Mouse (Mus musculus) lung, embryonic 14.5 days (tissue): Measurements from ENCODE around the gene Lcn10. TPM values are rescaled to one million over a fixed set of nuclear protein-coding genes. Genes with fewer than 3 reads are reported as not detected.
A peak's percentile ranks its signal among the peaks of the same experiment; 100 is the strongest.
"Not testable (repeated sequence)": the region's sequence is repeated elsewhere in the genome, so short reads cannot be mapped to it uniquely, and the experiment has no call there.

Experiments
- ATAC-seq: fragments of 200-750 bp; cut with Nextera tagmentation; 2 replicates; pipeline ENCODE4 v1.8.0; 2017; ENCODE audit warnings: mild to moderate bottlenecking, moderate TSS enrichment, moderate library complexity; ENCODE audit not compliant: insufficient read depth
- DNase-seq: peaks from one replicate; pipeline ENCODE4 v3.0.0-alpha.2; 2015
- H3K27ac ChIP-seq: fragments of 300-500 bp; sonication (generic); 2 replicates; pipeline ENCODE4 v1.5.1; 2014; ENCODE audit warnings: low read depth, mild to moderate bottlenecking, moderate library complexity
- H3K27me3 ChIP-seq: fragments of 300-500 bp; sonication (generic); 2 replicates; pipeline ENCODE4 v1.6.1; 2014; ENCODE audit warnings: low read length, control low read depth; ENCODE audit not compliant: insufficient read depth
- H3K36me3 ChIP-seq: fragments of 300-500 bp; sonication (generic); 2 replicates; pipeline ENCODE4 v1.6.1; 2014; ENCODE audit warnings: control low read depth; ENCODE audit not compliant: insufficient read depth
- H3K4me1 ChIP-seq: fragments of 300-500 bp; sonication (generic); 2 replicates; pipeline ENCODE4 v1.6.1; 2014; ENCODE audit warnings: antibody characterized with exemption, control low read depth; ENCODE audit not compliant: insufficient read depth
- H3K4me2 ChIP-seq: fragments of 300-500 bp; sonication (generic); 2 replicates; pipeline ENCODE4 v1.6.1; 2014; ENCODE audit warnings: mild to moderate bottlenecking
- H3K4me3 ChIP-seq: fragments of 300-500 bp; sonication (generic); 2 replicates; pipeline ENCODE4 v1.5.1; 2014; ENCODE audit warnings: low read depth, low read length
- H3K9ac ChIP-seq: fragments of 300-500 bp; sonication (generic); 2 replicates; pipeline ENCODE4 v1.6.1; 2014
- H3K9me3 ChIP-seq: fragments of 300-500 bp; sonication (generic); 2 replicates; pipeline ENCODE4 v1.6.1; 2016; ENCODE audit warnings: low read depth, low read length, control low read depth
- CTCF ChIP-seq: IDR thresholded peaks from 2 replicates; pipeline ENCODE4 v1.5.1; 2016; ENCODE audit warnings: antibody characterized with exemption, low read depth
- WGBS: fragments of 180-500 bp; shearing (Covaris S2); extraction: QIAGEN DNeasy Blood & Tissue Kit; methylation state at CpG from one replicate; pipeline ENCODE4 v1.1.7; 2014; 5-methylcytosine and 5-hydroxymethylcytosine counted together
- polyA plus RNA-seq: library from polyadenylated mRNA; unstranded; fragments of >200 nt; fragmentation: Nextera tagmentation; extraction: Ambion mirVana; gene quantifications from 2 replicates; pipeline ENCODE4 v1.2.1, GENCODE M21; 2014

Lcn10 gene
- polyA plus RNA-seq, 1 experiment from 2014 or later, result not detected

GRCm38 (mm10) chr2:25676486-25676885 lies 6.0 kb upstream of the Lcn10 start, which contains the start of gene Lcn6:
Gene Lcn6, plus strand, starts transcription at chr2:25676786.
- H3K4me1 ChIP-seq, result no peaks in the 10 kb centered on the region
- DNase-seq (no peak), ATAC-seq (no peak)
- WGBS, result 86% methylated on average over 3 of the region's 3 CpGs
- H3K4me3 ChIP-seq, result no peak within 1 kb of the TSS
- H3K9me3 ChIP-seq, result no peaks in the 10 kb centered on the region
- no peak for TF ChIP-seq CTCF
- no peaks in the 10 kb centered on the region for H3K27me3 ChIP-seq
- no peaks in the 10 kb centered on the region for H3K36me3 ChIP-seq
- no peak within 1 kb of the TSS for H3K27ac ChIP-seq
- no peak within 1 kb of the TSS for H3K9ac ChIP-seq
- no peak within 1 kb of the TSS for H3K4me2 ChIP-seq

DNA sequence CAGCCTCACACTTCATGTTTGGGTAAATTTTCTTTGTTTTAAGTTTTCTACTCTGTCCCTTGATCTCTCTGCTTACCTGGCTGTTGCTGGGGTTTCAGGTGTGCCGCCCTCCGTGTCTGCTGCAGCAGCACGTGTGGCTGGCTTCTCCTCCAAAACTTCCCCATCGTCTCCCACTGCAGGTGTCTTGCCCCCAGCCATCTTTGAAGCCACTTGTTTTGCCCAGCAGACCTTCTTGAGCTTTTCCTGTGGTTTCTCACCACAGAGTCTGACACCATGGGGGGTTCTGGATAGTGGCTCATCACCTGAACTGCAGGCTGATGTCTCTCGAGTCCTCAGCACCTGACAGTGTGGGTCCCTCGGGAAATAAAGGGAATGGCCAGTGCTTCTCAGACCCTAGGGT lies 3.0 kb upstream of the Lcn10 start:
- Histone ChIP-seq H3K9me3 (no peaks in the 10 kb centered on the region), H3K4me1 (no peaks in the 10 kb centered on the region), H3K27ac (no peak overlapping the region), H3K27me3 (no peaks in the 10 kb centered on the region), H3K9ac (no peak overlapping the region), H3K36me3 (no peaks in the 10 kb centered on the region), H3K4me3 (no peak overlapping the region), H3K4me2 (no peak overlapping the region)
- ATAC-seq, result no peak
- DNase-seq, result no peak
- 77% methylated on average over 6 of the region's 6 CpGs for WGBS
- TF ChIP-seq CTCF, result no peak

DNA sequence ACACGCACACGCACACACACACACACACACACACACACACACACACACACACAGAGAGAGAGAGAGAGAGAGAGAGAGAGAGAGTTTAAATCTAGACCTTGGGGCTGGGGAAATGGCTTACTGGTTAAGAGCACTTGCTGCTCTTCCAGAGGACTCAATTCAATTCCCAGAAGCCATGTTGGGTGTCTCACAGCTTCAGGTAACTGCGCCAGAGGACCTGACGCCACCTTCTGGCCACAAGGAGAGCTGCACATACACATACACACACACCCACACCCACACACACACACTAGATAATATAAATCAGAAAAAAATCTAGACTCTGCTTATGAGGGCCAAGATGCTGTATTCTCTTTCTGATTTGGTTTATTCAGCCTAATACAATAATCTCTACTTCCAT lies 4.4 kb downstream of the Lcn10 start:
- DNase-seq (no peak), ATAC-seq (no peak)
- H3K4me2 ChIP-seq, result no peak overlapping the region
- no peaks in the 10 kb centered on the region for H3K27me3 ChIP-seq
- TF ChIP-seq CTCF, result 0 out of 2 replicates have a peak, but pooled peaks have one; percentile 4
- H3K9ac ChIP-seq, result no peak overlapping the region
- no peak overlapping the region for H3K27ac ChIP-seq
- H3K4me3 ChIP-seq, result no peak overlapping the region
- H3K9me3 ChIP-seq, result no peaks in the 10 kb centered on the region
- no peaks in the 10 kb centered on the region for H3K4me1 ChIP-seq
- no peaks in the 10 kb centered on the region for H3K36me3 ChIP-seq
- WGBS, result 58% methylated on average over 3 of the region's 4 CpGs

- Histone ChIP-seq H3K9ac (no peak overlapping the region), H3K4me2 (no peak overlapping the region), H3K9me3 (no peaks in the 10 kb centered on the region), H3K36me3 (no peaks in the 10 kb centered on the region), H3K4me1 (no peaks in the 10 kb centered on the region), H3K27ac (no peak overlapping the region), H3K4me3 (no peak overlapping the region), H3K27me3 (no peaks in the 10 kb centered on the region)
- TF ChIP-seq CTCF, result peak; percentile 84
- DNase-seq (peak; percentile 84), ATAC-seq (no peak)
Observed at GRCm38 (mm10) chr2:25694605-25695004, 12.1 kb downstream of the Lcn10 start.

DNA sequence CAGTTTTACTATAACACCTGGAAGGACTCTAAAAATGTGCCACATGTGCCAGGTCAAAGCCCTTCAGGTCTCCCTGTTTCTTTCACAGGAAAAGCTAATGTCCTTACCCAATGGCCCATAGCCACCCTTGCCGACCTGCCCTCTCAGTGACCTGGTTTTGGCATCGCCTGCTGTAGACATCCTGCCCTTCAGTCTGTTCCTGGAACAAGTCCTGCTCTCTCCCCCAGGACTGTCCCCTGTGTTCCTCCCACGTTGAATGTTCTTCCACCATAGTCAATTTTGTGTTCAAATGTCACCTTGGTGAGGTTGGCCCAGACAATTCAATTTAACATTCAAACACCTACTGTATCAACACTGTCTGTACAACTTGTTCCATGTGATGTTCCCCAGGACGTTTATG lies 14.4 kb downstream of the Lcn10 start:
- Histone ChIP-seq H3K36me3 (no peaks in the 10 kb centered on the region), H3K27ac (no peak overlapping the region), H3K9ac (no peak overlapping the region), H3K4me3 (no peak overlapping the region), H3K4me2 (no peak overlapping the region), H3K27me3 (no peaks in the 10 kb centered on the region), H3K9me3 (no peaks in the 10 kb centered on the region), H3K4me1 (no peaks in the 10 kb centered on the region)
- DNase-seq, result no peak
- 46% methylated on average over 4 of the region's 4 CpGs for WGBS
- no peak for ATAC-seq
- TF ChIP-seq CTCF, result no peak

DNA sequence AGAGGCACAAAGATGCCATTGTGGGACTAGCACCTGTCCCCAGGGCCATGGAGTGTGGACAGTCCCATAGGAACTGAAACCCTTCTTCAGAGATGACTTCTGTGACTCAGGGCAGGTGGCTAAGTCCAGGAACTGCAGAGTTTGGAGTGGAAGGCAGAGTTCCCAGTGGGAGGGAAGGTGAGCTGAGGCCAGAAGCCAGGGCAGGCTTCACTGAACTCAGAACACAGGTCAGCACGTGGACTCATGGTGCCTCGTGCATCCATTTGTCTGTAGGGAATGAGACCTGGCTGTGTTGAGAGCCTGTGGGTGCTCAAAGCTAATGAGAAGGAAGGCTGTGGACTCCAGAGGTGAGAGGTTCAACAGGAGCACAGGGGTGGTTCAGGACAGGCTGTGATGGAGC lies 16.2 kb downstream of the Lcn10 start:
- H3K36me3 ChIP-seq, result no peaks in the 10 kb centered on the region
- no peaks in the 10 kb centered on the region for H3K9me3 ChIP-seq
- DNase-seq (no peak), ATAC-seq (no peak)
- 78% methylated on average over 2 of the region's 2 CpGs for WGBS
- H3K27me3 ChIP-seq, result no peaks in the 10 kb centered on the region
- no peak for TF ChIP-seq CTCF
- H3K4me2 ChIP-seq, result no peak overlapping the region
- no peaks in the 10 kb centered on the region for H3K4me1 ChIP-seq
- no peak overlapping the region for H3K9ac ChIP-seq
- H3K4me3 ChIP-seq, result no peak overlapping the region
- no peak overlapping the region for H3K27ac ChIP-seq

- not testable (repeated sequence) for H3K4me1 ChIP-seq, H3K36me3 ChIP-seq, H3K4me3 ChIP-seq, H3K9me3 ChIP-seq, H3K27me3 ChIP-seq, H3K27ac ChIP-seq, ATAC-seq, H3K9ac ChIP-seq, H3K4me2 ChIP-seq, DNase-seq
- 65% methylated on average over 3 of the region's 3 CpGs for WGBS
Observed at GRCm38 (mm10) chr2:25699743-25700142, 17.2 kb downstream of the Lcn10 start, which contains the start of gene Obp2a. Gene Obp2a, plus strand, starts transcription at chr2:25700043.

GRCm38 (mm10) chr2:25701001-25701400 lies 18.5 kb downstream of the Lcn10 start:
- Histone ChIP-seq H3K4me3 (no peak overlapping the region), H3K4me2 (no peak overlapping the region), H3K36me3 (no peaks in the 10 kb centered on the region), H3K9ac (no peak overlapping the region), H3K9me3 (no peaks in the 10 kb centered on the region), H3K4me1 (no peaks in the 10 kb centered on the region), H3K27me3 (no peaks in the 10 kb centered on the region), H3K27ac (no peak overlapping the region)
- DNase-seq (no peak), ATAC-seq (no peak)
- no peak for TF ChIP-seq CTCF
- WGBS, result 74% methylated on average over 5 of the region's 5 CpGs
